Mouse (Mus musculus): ENCODE measurements around the gene Cfap58. TPM values are rescaled to one million over a fixed set of nuclear protein-coding genes. Genes with fewer than 3 reads are reported as not detected.

Gene Cfap58
- total and polyA plus RNA-seq, 3 experiments, result not detected

GRCm38 (mm10) chr19:47978109-47978701, 40.7 kb downstream of the Cfap58 start:
- no peaks in the 10 kb centered on the region for H3K27me3 ChIP-seq (ENCODE audit: insufficient read depth, low read length)
- TF ChIP-seq GATA2 (IDR thresholded peaks at IDR 0.05; ENCODE audit: borderline replicate concordance, low read depth, low read length) (no peak), POLR2AphosphoS5 (IDR thresholded peaks at IDR 0.05; ENCODE audit: insufficient replicate concordance, low read depth, low read length) (no peak)
- H3K9me3 ChIP-seq (replicated peaks), result peaks cover 41% of the 10 kb centered on the region
- no peaks in the 10 kb centered on the region for H3K4me1 ChIP-seq (ENCODE audit: insufficient read depth, low read depth, low read length)
- H3K4me3 ChIP-seq (ENCODE audit: low read depth, low read length), result no peak overlapping the region
- no peaks in the 10 kb centered on the region for H3K36me3 ChIP-seq (replicated peaks)
- ATAC-seq (ENCODE audit: extremely low read depth, insufficient number of reproducible peaks, low FRiP score, poor library complexity, severe bottlenecking), result no peak
- no peak for DNase-seq (ENCODE audit: low spot score)

- H3K9me3 ChIP-seq (replicated peaks), result peaks cover 44% of the 10 kb centered on the region
- DNase-seq (ENCODE audit: low spot score) (no peak), ATAC-seq (ENCODE audit: extremely low read depth, insufficient number of reproducible peaks, low FRiP score, poor library complexity, severe bottlenecking) (no peak)
- no peaks in the 10 kb centered on the region for H3K4me1 ChIP-seq (ENCODE audit: insufficient read depth, low read depth, low read length)
- H3K27me3 ChIP-seq (ENCODE audit: insufficient read depth, low read length), result no peaks in the 10 kb centered on the region
- no peak overlapping the region for H3K4me3 ChIP-seq (ENCODE audit: low read depth, low read length)
- no peaks in the 10 kb centered on the region for H3K36me3 ChIP-seq (replicated peaks)
- no peak for TF ChIP-seq GATA1 (IDR thresholded peaks at IDR 0.05; ENCODE audit: borderline replicate concordance, low read length)
- TF ChIP-seq POLR2AphosphoS5 (IDR thresholded peaks at IDR 0.05; ENCODE audit: insufficient replicate concordance, low read depth, low read length), result no peak
- TF ChIP-seq CTCF (IDR thresholded peaks at IDR 0.05; ENCODE audit: low read depth, low read length), result no peak
- no peak for TF ChIP-seq GATA2 (IDR thresholded peaks at IDR 0.05; ENCODE audit: borderline replicate concordance, low read depth, low read length)
- no peak for TF ChIP-seq TAL1 (conservative IDR thresholded peaks at IDR 0.05; ENCODE audit: low read depth, low read length)
Measured at GRCm38 (mm10) chr19:47979446-47979845, 42.0 kb downstream of the Cfap58 start.

DNA sequence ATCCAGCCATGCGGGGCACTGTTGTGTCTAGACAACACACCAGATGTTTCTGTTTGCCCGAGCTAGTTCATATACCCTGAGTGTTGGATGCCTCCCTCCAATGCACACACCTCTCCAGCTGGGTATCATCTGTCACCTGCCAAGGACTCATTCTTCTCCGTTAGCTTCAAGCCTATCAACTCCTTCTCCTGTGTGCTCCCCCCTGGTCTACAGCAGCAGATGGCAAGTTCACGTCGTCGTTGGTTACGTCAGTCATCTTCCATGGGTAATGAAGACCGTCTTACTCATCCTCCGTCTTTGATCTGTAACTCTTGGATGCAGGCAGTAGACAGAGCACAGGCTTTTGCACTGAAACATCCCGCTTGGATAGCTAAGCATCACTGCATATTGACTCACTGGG, 42.8 kb downstream of the Cfap58 start:
- TF ChIP-seq TAL1 (conservative IDR thresholded peaks at IDR 0.05; ENCODE audit: low read depth, low read length), result no peak
- no peak for TF ChIP-seq GATA2 (IDR thresholded peaks at IDR 0.05; ENCODE audit: borderline replicate concordance, low read depth, low read length)
- no peak for TF ChIP-seq CTCF (IDR thresholded peaks at IDR 0.05; ENCODE audit: low read depth, low read length)
- no peak for TF ChIP-seq GATA1 (IDR thresholded peaks at IDR 0.05; ENCODE audit: borderline replicate concordance, low read length)
- no peak for TF ChIP-seq POLR2AphosphoS5 (IDR thresholded peaks at IDR 0.05; ENCODE audit: insufficient replicate concordance, low read depth, low read length)
- ATAC-seq (ENCODE audit: extremely low read depth, insufficient number of reproducible peaks, low FRiP score, poor library complexity, severe bottlenecking) (no peak), DNase-seq (ENCODE audit: low spot score) (no peak)
- H3K36me3 ChIP-seq (replicated peaks), result no peaks in the 10 kb centered on the region
- H3K9me3 ChIP-seq (replicated peaks), result peaks cover 37% of the 10 kb centered on the region
- H3K27me3 ChIP-seq (ENCODE audit: insufficient read depth, low read length), result no peaks in the 10 kb centered on the region
- H3K4me3 ChIP-seq (ENCODE audit: low read depth, low read length), result no peak overlapping the region
- H3K4me1 ChIP-seq (ENCODE audit: insufficient read depth, low read depth, low read length), result no peaks in the 10 kb centered on the region

GRCm38 (mm10) chr19:47985606-47986213, 48.2 kb downstream of the Cfap58 start:
- Histone ChIP-seq H3K36me3 (replicated peaks) (no peaks in the 10 kb centered on the region), H3K4me3 (ENCODE audit: low read depth, low read length) (no peak overlapping the region), H3K27me3 (ENCODE audit: insufficient read depth, low read length) (no peaks in the 10 kb centered on the region), H3K9me3 (replicated peaks) (peaks cover 43% of the 10 kb centered on the region), H3K4me1 (ENCODE audit: insufficient read depth, low read depth, low read length) (no peaks in the 10 kb centered on the region)
- no peak for TF ChIP-seq GATA1 (IDR thresholded peaks at IDR 0.05; ENCODE audit: borderline replicate concordance, low read length)
- no peak for DNase-seq (ENCODE audit: low spot score)
- ATAC-seq (ENCODE audit: extremely low read depth, insufficient number of reproducible peaks, low FRiP score, poor library complexity, severe bottlenecking), result no peak

GRCm38 (mm10) chr19:47987986-47988385, 50.5 kb downstream of the Cfap58 start:
- DNase-seq (ENCODE audit: low spot score) (no peak), ATAC-seq (ENCODE audit: extremely low read depth, insufficient number of reproducible peaks, low FRiP score, poor library complexity, severe bottlenecking) (no peak)
- Histone ChIP-seq H3K27me3 (ENCODE audit: insufficient read depth, low read length) (no peaks in the 10 kb centered on the region), H3K36me3 (replicated peaks) (no peaks in the 10 kb centered on the region), H3K4me3 (ENCODE audit: low read depth, low read length) (no peak overlapping the region), H3K4me1 (ENCODE audit: insufficient read depth, low read depth, low read length) (no peaks in the 10 kb centered on the region), H3K9me3 (replicated peaks) (peaks cover 40% of the 10 kb centered on the region)
- no peak for TF ChIP-seq GATA1 (IDR thresholded peaks at IDR 0.05; ENCODE audit: borderline replicate concordance, low read length)
- no peak for TF ChIP-seq GATA2 (IDR thresholded peaks at IDR 0.05; ENCODE audit: borderline replicate concordance, low read depth, low read length)
- TF ChIP-seq POLR2AphosphoS5 (IDR thresholded peaks at IDR 0.05; ENCODE audit: insufficient replicate concordance, low read depth, low read length), result no peak
- TF ChIP-seq TAL1 (conservative IDR thresholded peaks at IDR 0.05; ENCODE audit: low read depth, low read length), result no peak
- no peak for TF ChIP-seq CTCF (IDR thresholded peaks at IDR 0.05; ENCODE audit: low read depth, low read length)

GRCm38 (mm10) chr19:47988456-47988855, 51.0 kb downstream of the Cfap58 start:
- Histone ChIP-seq H3K9me3 (replicated peaks) (peaks cover 38% of the 10 kb centered on the region), H3K4me3 (ENCODE audit: low read depth, low read length) (no peak overlapping the region), H3K27me3 (ENCODE audit: insufficient read depth, low read length) (no peaks in the 10 kb centered on the region), H3K36me3 (replicated peaks) (no peaks in the 10 kb centered on the region), H3K4me1 (ENCODE audit: insufficient read depth, low read depth, low read length) (no peaks in the 10 kb centered on the region)
- ATAC-seq (ENCODE audit: extremely low read depth, insufficient number of reproducible peaks, low FRiP score, poor library complexity, severe bottlenecking) (no peak), DNase-seq (ENCODE audit: low spot score) (no peak)
- no peak for TF ChIP-seq GATA1 (IDR thresholded peaks at IDR 0.05; ENCODE audit: borderline replicate concordance, low read length)
- TF ChIP-seq CTCF (IDR thresholded peaks at IDR 0.05; ENCODE audit: low read depth, low read length), result no peak
- no peak for TF ChIP-seq TAL1 (conservative IDR thresholded peaks at IDR 0.05; ENCODE audit: low read depth, low read length)
- TF ChIP-seq POLR2AphosphoS5 (IDR thresholded peaks at IDR 0.05; ENCODE audit: insufficient replicate concordance, low read depth, low read length), result no peak
- TF ChIP-seq GATA2 (IDR thresholded peaks at IDR 0.05; ENCODE audit: borderline replicate concordance, low read depth, low read length), result no peak
